Mouse (Mus musculus): ENCODE measurements around the gene Trim63. TPM values are rescaled to one million over a fixed set of nuclear protein-coding genes. Genes with fewer than 3 reads are reported as not detected.

The Trim63 gene
- polyA plus RNA-seq, 1 experiment: not detected

GRCm38 (mm10) chr4:134365280-134365679, 50.4 kb downstream of the Trim63 start:
- no peak for TF ChIP-seq POLR2A (IDR thresholded peaks at IDR 0.05; ENCODE audit: insufficient read depth, low read depth, low read length)
- no peak for TF ChIP-seq CTCF (IDR thresholded peaks at IDR 0.05; ENCODE audit: insufficient read depth, low read depth, low read length)
- Histone ChIP-seq H3K4me3 (ENCODE audit: insufficient read depth, low read depth, low read length) (no peak overlapping the region), H3K27ac (ENCODE audit: insufficient read depth, low read depth, low read length) (no peak overlapping the region), H3K4me1 (ENCODE audit: control insufficient read depth, insufficient read depth, low read length) (peaks cover 6% of the 10 kb centered on the region; the same call in 1 of the 2 replicates)
- 47% methylated on average over 5 of the region's 5 CpGs for WGBS

- TF ChIP-seq POLR2A (IDR thresholded peaks at IDR 0.05; ENCODE audit: insufficient read depth, low read depth, low read length) (no peak), CTCF (IDR thresholded peaks at IDR 0.05; ENCODE audit: insufficient read depth, low read depth, low read length) (no peak)
- WGBS: 4% methylated on average over 18 of the region's 18 CpGs
- Histone ChIP-seq H3K27ac (ENCODE audit: insufficient read depth, low read depth, low read length) (no peak overlapping the region), H3K4me1 (ENCODE audit: control insufficient read depth, insufficient read depth, low read length) (peaks cover 24% of the 10 kb centered on the region), H3K4me3 (ENCODE audit: insufficient read depth, low read depth, low read length) (peak overlapping the region; percentile 71)
Observed at GRCm38 (mm10) chr4:134370649-134371221, 55.8 kb downstream of the Trim63 start.

GRCm38 (mm10) chr4:134371316-134371855, 56.5 kb downstream of the Trim63 start:
- WGBS: 0% methylated on average over 17 of the region's 17 CpGs
- no peak overlapping the region for H3K27ac ChIP-seq (ENCODE audit: insufficient read depth, low read depth, low read length)
- TF ChIP-seq CTCF (IDR thresholded peaks at IDR 0.05; ENCODE audit: insufficient read depth, low read depth, low read length) (no peak), POLR2A (IDR thresholded peaks at IDR 0.05; ENCODE audit: insufficient read depth, low read depth, low read length) (no peak)
- peak overlapping the region; percentile 71 for H3K4me3 ChIP-seq (ENCODE audit: insufficient read depth, low read depth, low read length)
- peaks cover 24% of the 10 kb centered on the region for H3K4me1 ChIP-seq (ENCODE audit: control insufficient read depth, insufficient read depth, low read length)

GRCm38 (mm10) chr4:134372294-134372747, 57.4 kb downstream of the Trim63 start:
- Histone ChIP-seq H3K27ac (ENCODE audit: insufficient read depth, low read depth, low read length) (no peak overlapping the region), H3K4me1 (ENCODE audit: control insufficient read depth, insufficient read depth, low read length) (peaks cover 24% of the 10 kb centered on the region)
- WGBS: under 1% methylated on average over 16 of the region's 16 CpGs

GRCm38 (mm10) chr4:134373295-134373694, 58.4 kb downstream of the Trim63 start:
- Histone ChIP-seq H3K27ac (ENCODE audit: insufficient read depth, low read depth, low read length) (no peak overlapping the region), H3K4me1 (ENCODE audit: control insufficient read depth, insufficient read depth, low read length) (peaks cover 24% of the 10 kb centered on the region), H3K4me3 (ENCODE audit: insufficient read depth, low read depth, low read length) (no peak overlapping the region)
- WGBS: 85% methylated on average over 8 of the region's 8 CpGs
- TF ChIP-seq POLR2A (IDR thresholded peaks at IDR 0.05; ENCODE audit: insufficient read depth, low read depth, low read length) (no peak), CTCF (IDR thresholded peaks at IDR 0.05; ENCODE audit: insufficient read depth, low read depth, low read length) (no peak)

More at GRCm38 (mm10) chr4:134372294-134372747, 57.4 kb downstream of the Trim63 start:
- peak; percentile 39 for TF ChIP-seq POLR2A (IDR thresholded peaks at IDR 0.05; ENCODE audit: insufficient read depth, low read depth, low read length)
- TF ChIP-seq CTCF (IDR thresholded peaks at IDR 0.05; ENCODE audit: insufficient read depth, low read depth, low read length): 0 out of 2 replicates have a peak, but pooled peaks have one; percentile 22
- H3K4me3 ChIP-seq (ENCODE audit: insufficient read depth, low read depth, low read length): peak overlapping the region; percentile 71

- Histone ChIP-seq H3K4me1 (ENCODE audit: control insufficient read depth, insufficient read depth, low read length) (peaks cover 22% of the 10 kb centered on the region), H3K27ac (ENCODE audit: insufficient read depth, low read depth, low read length) (no peak overlapping the region), H3K4me3 (ENCODE audit: insufficient read depth, low read depth, low read length) (no peak overlapping the region)
- WGBS: 73% methylated on average over 1 of the region's 1 CpGs
- TF ChIP-seq POLR2A (IDR thresholded peaks at IDR 0.05; ENCODE audit: insufficient read depth, low read depth, low read length) (no peak), CTCF (IDR thresholded peaks at IDR 0.05; ENCODE audit: insufficient read depth, low read depth, low read length) (no peak)
Observed at GRCm38 (mm10) chr4:134374306-134374705, 59.4 kb downstream of the Trim63 start.

- Histone ChIP-seq H3K4me3 (ENCODE audit: insufficient read depth, low read depth, low read length) (no peak overlapping the region), H3K4me1 (ENCODE audit: control insufficient read depth, insufficient read depth, low read length) (peaks cover 6% of the 10 kb centered on the region; the same call in 1 of the 2 replicates), H3K27ac (ENCODE audit: insufficient read depth, low read depth, low read length) (no peak overlapping the region)
- WGBS: 53% methylated on average over 10 of the region's 10 CpGs
- TF ChIP-seq CTCF (IDR thresholded peaks at IDR 0.05; ENCODE audit: insufficient read depth, low read depth, low read length): no peak
- no peak for TF ChIP-seq POLR2A (IDR thresholded peaks at IDR 0.05; ENCODE audit: insufficient read depth, low read depth, low read length)
Observed at GRCm38 (mm10) chr4:134378089-134378615, 63.2 kb downstream of the Trim63 start.

Other genes starting within 250 kb of the Trim63 start
- not detected in 2 replicates for gene Cd52, start 220.0 kb upstream of the Trim63 start, polyA plus RNA-seq (2012; ENCODE audit: insufficient read depth, insufficient read length, low replicate concordance, missing spikeins)
- gene Ubxn11, start 212.6 kb upstream of the Trim63 start, polyA plus RNA-seq (2012; ENCODE audit: insufficient read depth, insufficient read length, low replicate concordance, missing spikeins): not detected in 2 replicates
- 1,207 TPM in 1 of 2 replicates, not detected in the other for gene Sh3bgrl3, start 186.3 kb upstream of the Trim63 start, polyA plus RNA-seq (2012; ENCODE audit: insufficient read depth, insufficient read length, low replicate concordance, missing spikeins)
- gene Cep85, start 128.0 kb upstream of the Trim63 start, polyA plus RNA-seq (2012; ENCODE audit: insufficient read depth, insufficient read length, low replicate concordance, missing spikeins): 428 TPM in 1 of 2 replicates, not detected in the other
- gene Gm7534, start 112.1 kb upstream of the Trim63 start, polyA plus RNA-seq (2012; ENCODE audit: insufficient read depth, insufficient read length, low replicate concordance, missing spikeins): not detected in 2 replicates
- gene Catsper4, start 87.7 kb upstream of the Trim63 start, polyA plus RNA-seq (2012; ENCODE audit: insufficient read depth, insufficient read length, low replicate concordance, missing spikeins): not detected in 2 replicates
- gene Cnksr1, start 76.7 kb upstream of the Trim63 start, polyA plus RNA-seq (2012; ENCODE audit: insufficient read depth, insufficient read length, low replicate concordance, missing spikeins): not detected in 2 replicates
- gene E130218I03Rik, start 71.5 kb upstream of the Trim63 start, polyA plus RNA-seq (2012; ENCODE audit: insufficient read depth, insufficient read length, low replicate concordance, missing spikeins): not detected in 2 replicates
- gene Zfp593, start 69.5 kb upstream of the Trim63 start, polyA plus RNA-seq (2012; ENCODE audit: insufficient read depth, insufficient read length, low replicate concordance, missing spikeins): not detected in 2 replicates
- not detected in 2 replicates for gene Gm30191, start 68.2 kb upstream of the Trim63 start, polyA plus RNA-seq (2012; ENCODE audit: insufficient read depth, insufficient read length, low replicate concordance, missing spikeins)
- gene Grrp1, start 61.0 kb upstream of the Trim63 start, polyA plus RNA-seq (2012; ENCODE audit: insufficient read depth, insufficient read length, low replicate concordance, missing spikeins): not detected in 2 replicates
- not detected in 2 replicates for gene Pdik1l, start 27.2 kb upstream of the Trim63 start, polyA plus RNA-seq (2012; ENCODE audit: insufficient read depth, insufficient read length, low replicate concordance, missing spikeins)
- not detected in 2 replicates for gene Slc30a2, start 28.1 kb downstream of the Trim63 start, polyA plus RNA-seq (2012; ENCODE audit: insufficient read depth, insufficient read length, low replicate concordance, missing spikeins)
- not detected in 2 replicates for gene Extl1, start 68.7 kb downstream of the Trim63 start, polyA plus RNA-seq (2012; ENCODE audit: insufficient read depth, insufficient read length, low replicate concordance, missing spikeins)
- gene Pafah2, start 81.2 kb downstream of the Trim63 start, polyA plus RNA-seq (2012; ENCODE audit: insufficient read depth, insufficient read length, low replicate concordance, missing spikeins): not detected in 2 replicates
- gene Stmn1, start 153.2 kb downstream of the Trim63 start, polyA plus RNA-seq (2012; ENCODE audit: insufficient read depth, insufficient read length, low replicate concordance, missing spikeins): 402 and 593 TPM in 2 replicates
- not detected in 2 replicates for gene Paqr7, start 181.6 kb downstream of the Trim63 start, polyA plus RNA-seq (2012; ENCODE audit: insufficient read depth, insufficient read length, low replicate concordance, missing spikeins)
- not detected in 2 replicates for gene Aunip, start 195.9 kb downstream of the Trim63 start, polyA plus RNA-seq (2012; ENCODE audit: insufficient read depth, insufficient read length, low replicate concordance, missing spikeins)
- gene Mtfr1l, start 220.3 kb downstream of the Trim63 start, polyA plus RNA-seq (2012; ENCODE audit: insufficient read depth, insufficient read length, low replicate concordance, missing spikeins): not detected in 2 replicates
- not detected in 2 replicates for gene Selenon, start 237.0 kb downstream of the Trim63 start, polyA plus RNA-seq (2012; ENCODE audit: insufficient read depth, insufficient read length, low replicate concordance, missing spikeins)

Data from olfactory bulb, adult 2 months (tissue).